Mouse (Mus musculus) hindlimb bud, embryonic 11.5 days (tissue): Measurements from ENCODE around the gene Ptov1.
"Not testable (repeated sequence)": the region's sequence is repeated elsewhere in the genome, so short reads cannot be mapped to it uniquely, and the experiment has no call there.

Experiments
- DNase-seq: peaks from one replicate; pipeline ENCODE4 v3.0.0-alpha.2; 2012; ENCODE audit warnings: low read depth, low spot score; ENCODE audit errors: extremely low spot score

Gene Ptov1

DNA sequence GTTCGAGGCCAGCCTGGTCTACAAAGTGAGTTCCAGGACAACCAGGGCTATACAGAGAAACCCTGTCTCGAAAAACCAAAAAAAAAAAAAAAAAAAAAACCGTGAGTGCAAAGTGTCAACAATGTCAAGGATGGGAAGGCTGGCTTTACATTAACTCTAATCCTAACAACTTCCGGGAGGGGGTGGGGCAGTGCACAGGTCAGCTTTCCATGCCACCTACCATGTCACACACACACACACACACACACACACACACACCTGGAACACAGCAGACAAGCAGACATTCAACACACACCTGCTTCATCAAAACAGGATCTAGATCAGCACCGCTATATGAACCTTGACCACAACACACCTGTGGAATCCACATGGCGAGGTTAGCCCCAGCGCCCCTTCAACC, 20.6 kb upstream of the Ptov1 start:
- DNase-seq, result no peak

DNA sequence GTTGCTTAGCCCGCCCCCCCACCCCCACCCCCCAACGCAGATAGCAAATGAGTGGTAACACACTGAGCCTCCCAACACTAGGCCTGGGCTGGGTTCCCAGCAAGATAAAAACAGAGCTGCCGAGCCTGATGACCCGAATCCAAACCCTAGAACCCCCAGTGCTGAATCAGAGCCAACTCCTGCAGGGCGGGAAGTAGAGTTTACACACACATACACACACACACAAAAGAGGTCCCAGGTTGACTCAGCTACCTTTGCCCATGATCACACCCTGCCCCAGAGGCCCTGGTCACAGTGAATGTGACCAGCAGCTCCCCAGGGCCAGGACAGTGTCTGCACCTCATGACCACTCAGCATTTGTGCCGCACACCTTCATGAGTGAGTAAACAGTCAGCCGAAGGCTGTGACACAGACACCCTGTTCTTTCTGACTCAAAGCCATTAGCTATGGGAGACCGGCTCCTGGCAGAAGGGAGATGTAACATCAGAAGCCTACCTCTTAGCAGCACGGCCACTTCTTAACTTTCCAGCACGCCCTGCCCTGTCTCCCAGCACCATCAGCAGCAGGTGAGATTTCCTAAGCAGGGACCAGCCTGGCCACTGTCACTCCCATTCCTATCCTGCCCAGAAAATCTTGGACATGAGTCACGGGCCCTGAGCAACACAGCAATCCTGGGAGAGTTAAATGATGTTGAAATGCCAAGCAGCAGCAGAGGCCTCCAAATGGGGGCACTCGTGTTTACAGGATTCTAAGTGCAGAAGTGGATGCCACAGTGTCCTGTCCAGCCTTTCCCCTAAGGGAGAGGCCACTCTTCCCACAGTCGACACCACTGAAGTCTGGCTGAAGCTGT, 18.9 kb upstream of the Ptov1 start:
- DNase-seq, result no peak

DNA sequence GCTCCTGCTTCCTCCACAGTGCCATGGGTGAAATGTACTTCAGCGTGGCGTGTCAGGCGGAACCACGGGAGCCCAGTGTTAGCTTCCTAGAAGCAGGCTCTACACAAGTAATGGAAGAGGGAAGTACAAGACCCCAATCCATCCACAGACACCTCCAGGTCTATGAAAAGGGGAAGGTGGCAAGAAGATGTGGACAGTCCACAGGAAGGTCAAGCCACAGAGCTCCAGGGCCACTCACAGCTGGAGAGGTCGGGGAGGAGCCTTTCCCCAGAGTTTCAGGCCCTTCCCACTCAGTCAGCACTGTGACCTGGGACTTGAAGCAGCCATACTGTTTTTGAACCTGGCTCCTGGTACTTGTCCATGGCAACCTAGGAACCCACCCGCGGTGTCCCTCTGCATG, 17.4 kb upstream of the Ptov1 start:
- no peak for DNase-seq

DNA sequence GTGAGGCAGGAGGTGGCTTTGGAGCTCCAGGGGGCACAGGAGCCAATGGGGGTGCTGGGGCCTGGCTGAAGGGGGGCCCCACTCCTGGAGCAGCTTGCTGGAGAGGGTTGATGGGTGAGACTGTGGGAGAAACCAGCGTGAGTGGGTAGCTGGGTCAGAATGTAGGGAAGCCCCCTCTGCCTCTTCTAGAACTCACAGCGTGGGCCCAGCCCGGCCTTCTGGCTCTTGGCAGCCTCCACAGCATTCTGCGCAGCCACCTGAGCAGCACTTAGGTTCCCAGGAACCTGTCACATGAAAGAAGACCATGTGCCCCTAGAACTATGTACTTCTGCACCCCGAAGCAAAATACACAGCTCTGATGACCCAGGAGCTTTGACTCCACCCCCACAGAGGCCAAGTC, 15.0 kb upstream of the Ptov1 start:
- no peak for DNase-seq

DNA sequence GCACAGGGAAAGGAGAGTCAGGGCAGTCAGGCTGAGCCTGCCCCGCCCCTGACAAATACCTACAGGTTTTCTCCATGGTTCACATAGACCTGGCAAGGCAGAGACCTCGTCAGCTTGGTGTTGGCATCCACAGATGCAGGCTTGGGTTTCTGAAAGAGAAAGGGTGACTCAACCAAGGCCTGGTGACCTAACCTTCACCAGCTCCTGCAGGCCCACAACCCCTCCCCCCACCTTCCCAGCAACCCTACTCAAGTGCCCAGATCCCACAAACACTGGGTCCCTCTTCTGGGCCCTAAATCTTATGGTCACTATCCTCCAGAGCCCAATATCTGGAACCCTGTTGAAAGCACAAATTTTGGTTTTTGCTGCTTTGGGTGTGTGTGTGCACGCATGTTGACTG, 13.4 kb upstream of the Ptov1 start:
- DNase-seq, result no peak

DNA sequence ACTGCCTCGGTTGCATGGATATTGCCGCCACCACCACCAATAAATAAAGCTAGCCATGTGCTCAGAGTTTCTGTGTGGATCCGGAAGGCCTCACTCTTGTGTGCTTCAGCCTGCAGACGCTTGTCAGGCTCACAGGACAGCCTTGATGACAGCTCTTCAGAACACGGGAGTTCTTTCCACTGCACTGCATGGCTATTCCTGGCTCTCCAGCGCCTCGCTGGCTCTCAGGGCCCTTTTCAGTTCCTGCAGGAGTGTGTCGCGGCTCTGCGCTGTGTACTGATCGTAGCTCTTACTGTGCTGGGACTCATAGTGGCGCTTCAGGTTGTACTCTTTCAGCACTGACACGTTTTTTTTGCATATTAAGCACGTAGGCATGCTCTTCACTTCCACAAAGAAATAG, 8.2 kb upstream of the Ptov1 start:
- DNase-seq, result no peak

DNA sequence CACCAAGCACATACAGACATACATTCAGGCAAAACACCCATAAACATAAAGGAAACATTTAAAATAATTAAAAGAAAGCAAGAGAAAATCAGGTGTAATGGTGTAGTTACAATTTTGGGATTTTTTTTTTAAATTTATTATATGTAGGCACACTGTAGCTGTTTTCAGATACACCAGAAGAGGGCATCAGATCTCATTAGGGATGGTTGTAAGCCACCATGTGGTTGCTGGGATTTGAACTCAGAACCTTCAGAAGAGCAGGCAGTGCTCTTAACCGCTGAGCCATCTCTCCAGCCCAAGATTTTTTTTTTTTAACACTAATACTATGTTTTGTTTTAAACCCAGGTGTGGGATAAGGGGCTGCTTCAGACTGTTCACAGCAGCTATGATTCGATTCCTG, 2.2 kb upstream of the Ptov1 start:
- not testable (repeated sequence) for DNase-seq

DNA sequence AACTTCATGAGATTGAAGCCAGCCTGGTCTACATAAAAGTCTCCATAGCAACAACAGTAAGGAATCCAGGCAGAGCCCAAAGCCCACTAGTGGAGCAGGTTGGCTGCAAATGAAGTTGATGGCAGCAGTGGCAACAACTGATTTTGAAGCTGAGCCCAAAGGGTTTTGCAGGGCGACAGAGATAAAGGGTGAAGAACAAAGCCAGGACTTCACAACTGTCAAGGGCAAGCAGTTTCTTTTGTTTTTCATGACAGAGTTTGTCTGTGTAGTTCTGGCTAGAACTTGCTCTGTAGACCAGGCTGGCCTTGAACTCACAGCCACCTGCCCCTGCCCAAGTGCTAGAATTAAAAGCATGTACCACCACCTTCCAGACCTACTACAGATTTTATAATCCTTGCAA, 1.6 kb upstream of the Ptov1 start:
- no peak for DNase-seq

DNA sequence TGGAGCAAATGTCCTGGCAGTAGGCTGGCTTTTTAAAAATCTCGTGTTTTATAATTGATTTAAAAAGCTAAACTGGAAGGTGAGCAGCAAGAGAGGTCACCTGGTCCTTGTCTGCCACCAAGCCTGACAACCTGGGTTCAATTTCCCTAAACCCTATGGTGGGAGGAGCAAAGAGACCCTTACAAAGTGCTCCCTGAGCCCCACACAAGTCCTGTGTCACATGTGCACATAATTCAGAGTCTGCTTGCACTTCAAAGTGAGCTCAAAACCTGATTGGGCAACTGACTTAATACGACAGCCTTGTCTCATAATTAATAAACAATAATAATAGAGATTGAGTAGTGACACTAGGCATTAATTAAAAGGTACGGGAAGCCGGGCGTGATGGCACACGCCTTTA, 1.0 kb upstream of the Ptov1 start:
- DNase-seq, result no peak

DNA sequence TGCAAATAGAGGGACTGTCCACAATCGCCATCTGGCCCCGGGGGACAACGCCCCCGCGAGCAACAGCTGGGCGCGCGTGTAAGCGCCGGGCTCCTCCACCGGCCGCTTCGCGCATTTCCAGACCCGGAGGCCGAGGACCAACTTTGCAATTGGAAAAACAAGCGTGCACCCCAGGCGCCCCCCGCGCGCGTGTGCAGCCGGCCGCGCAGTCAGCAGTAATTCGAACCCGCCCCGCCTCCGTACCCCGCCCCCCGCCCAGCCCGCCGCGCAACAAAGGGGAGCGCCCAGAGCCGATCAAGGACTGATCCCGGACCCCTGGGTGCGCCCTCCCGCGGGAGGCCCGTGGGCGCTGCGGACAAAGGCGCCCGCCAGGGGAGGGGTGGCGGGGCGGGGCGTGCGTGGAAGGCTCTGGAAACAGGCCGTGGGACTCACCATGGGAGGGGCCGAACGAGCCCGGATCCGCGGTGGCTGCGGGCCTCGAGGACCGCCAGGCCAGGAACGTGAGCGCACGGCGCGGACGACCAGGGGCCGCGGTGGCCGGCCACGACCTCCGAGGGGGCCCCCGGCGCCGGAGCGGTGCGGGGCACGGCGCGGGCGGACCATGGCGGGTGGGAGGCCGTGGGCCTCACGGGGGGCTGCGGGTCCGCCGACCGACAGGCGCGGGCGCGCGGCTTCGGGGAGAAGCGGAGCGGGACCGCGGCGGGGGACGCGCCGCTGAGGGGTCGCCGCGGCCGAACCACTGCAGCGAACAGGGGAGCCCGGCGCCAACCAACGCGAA, 480 bp downstream of the Ptov1 start:
- no peak for DNase-seq

DNA sequence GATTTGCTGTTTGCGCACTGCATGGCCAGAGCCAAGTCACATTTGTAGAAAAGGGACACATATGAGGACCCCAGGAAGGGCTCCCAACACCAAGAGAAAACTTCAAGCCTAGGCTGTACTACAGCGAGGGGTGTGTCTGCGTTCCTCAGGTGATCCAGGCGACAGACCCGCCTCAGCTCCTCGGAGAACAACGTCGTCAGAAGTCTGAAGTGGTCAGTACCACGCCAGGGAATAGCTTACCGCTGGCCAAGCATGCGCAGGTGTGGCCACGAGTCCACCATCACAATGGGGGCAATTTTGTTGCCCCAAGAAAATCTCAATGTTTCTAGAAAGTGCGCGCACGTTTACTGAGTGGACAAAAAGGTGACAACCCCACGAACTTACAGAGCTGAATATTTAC, 1.1 kb downstream of the Ptov1 start:
- no peak for DNase-seq

DNA sequence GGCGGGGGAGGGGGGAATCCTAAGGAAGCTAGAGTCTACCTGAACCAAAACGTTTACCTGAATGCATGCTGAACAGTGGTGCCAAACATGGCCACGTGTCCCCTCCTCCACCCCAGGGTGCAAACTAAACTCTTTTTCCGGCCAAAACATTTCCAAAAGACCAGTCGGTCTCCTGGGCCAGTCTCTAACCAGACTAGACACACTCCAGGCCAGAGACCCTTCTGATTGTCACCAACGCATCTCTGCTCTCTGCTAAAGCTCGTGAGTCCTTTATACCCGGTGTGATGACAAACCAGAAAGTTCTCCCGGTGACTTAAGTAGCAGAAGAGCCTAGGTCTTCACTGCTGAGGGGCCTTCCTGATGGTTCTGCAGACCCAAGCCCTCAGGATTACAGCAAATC, 1.8 kb downstream of the Ptov1 start:
- no peak for DNase-seq

DNA sequence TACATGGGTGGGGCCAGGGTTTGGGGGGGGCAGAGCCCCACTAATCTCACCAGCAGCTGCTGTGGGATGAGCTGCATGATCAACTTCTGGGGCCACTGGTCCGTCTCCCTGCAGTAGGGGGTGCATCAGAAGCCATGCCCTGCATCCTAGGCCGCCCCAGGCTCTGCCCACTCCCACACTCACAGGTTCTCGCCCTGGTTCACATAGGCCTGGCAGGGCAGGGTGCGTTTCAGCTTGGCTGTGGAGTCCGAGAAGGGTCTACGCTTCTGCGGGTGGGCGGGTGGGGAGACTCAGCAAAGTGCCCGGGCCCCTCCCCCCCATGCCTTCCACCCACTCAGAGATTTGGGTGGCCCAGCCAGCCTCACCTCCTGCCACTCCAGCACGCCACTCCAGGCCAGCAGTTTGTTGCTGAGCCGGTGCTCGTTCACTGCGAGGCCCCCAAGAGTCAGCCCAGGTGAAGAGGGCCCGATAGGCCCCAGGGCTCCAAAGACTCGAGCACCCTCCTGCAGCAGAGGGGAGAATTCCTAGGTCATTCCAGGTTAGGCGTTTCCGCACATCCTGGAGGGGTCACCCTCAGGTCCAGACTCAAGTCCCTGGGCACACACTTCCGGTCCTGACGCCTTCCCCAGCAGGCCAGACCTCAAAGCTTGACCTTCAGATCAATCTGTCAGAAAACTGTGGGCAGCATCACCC, 2.4 kb downstream of the Ptov1 start:
- DNase-seq, result no peak

DNA sequence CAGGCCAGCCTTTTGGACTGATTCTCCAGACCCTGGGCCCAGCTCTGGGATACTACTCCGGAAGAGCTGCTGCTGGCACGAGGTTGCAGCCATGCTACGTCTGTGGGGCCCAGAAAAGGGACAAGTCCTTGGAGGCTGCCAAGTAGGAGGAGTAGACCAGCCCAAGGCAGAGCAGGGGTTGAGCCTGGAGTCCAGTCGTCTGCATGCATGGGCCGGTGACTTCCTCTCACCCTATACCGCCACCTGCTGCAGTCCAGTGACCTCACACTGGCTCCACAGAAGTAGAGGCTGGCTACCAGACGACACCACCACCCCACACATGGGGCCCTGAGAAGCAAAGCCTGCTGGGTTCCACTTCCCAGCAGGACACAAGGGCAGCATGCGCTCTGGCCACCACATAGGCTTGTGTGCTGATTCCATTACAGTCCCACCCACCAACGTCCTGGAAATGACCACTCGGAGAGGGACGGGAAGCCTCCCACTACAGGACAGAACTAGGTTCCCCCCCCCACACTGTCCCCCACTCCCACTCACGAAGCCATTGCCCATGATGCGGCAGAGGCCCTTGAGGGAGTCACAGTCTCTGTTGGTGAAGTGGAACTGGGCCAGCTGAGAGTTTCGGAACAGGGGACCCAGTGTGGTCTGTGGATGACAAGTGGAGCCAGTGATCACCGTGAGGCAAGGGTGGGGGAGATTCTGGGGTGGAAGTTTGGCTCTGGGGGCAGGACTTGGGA, 3.1 kb downstream of the Ptov1 start:
- no peak for DNase-seq

DNA sequence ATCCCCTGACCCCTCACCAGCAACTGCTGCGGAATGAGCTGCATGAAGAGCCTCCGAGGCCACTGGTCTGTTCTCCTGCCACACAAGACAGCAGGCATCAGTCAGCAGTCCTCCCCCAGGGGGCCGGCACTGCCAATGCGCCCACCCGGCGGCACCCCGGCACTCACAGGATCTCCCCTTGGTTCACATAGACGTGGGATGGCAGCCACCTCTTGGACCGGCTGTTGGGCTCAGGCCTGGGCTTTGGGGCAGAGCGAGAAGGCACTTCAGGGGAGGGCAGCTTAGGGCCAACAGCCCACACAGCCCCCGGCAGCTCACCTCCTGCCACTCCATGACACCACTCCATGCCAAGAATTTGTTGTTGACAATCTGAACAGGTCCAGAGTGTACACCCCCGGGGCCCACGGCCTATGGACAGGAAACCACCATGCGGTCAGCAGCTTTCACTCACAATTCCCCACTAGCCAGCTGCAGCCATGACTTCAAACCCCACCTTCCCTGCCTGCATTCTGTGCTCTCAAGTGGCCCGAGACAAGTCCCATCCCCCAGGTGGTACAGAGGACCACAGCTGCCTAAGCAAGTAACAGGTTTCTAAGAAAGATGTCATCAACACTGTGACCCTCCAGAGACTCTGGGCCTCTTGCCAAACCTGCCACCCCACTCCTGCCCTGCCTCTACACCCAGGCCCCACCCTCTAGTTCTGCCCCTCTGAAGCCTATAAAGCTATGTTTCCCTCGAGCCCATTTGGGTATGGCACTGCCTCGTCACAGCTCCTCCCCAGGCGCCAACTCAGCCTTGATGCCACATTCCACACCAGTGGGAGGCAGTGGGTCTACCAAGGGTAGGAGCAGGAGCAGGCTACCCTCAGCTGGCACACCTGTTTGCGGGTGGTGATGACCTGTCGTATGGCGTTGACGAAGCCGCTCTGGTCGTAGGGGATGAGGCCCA, 4.7 kb downstream of the Ptov1 start:
- DNase-seq, result no peak

DNA sequence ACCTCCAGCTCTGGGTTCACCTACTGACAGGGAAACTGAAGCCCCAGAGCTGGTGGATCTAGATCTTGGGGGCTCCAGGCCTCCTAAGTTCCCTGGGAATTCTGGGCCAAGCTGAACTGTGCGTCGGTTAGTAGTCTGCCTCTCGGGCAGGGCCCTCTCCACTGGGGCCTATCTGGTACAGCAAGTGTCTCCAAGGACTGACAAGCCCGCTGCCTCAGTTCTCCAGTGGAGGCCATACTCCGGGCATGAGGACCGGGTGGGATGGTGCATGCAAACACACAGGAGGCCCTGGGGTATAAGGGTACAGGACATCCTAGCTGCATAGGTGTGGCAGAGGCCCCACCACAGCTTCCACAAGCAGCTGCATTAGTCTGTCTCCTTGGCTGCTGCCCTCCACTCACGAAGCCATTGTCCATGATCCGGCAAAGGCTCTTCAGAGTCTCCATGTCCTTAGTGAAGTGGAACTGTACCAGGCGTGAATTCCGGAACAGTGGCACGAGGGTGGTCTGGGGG, 5.5 kb downstream of the Ptov1 start:
- no peak for DNase-seq

DNA sequence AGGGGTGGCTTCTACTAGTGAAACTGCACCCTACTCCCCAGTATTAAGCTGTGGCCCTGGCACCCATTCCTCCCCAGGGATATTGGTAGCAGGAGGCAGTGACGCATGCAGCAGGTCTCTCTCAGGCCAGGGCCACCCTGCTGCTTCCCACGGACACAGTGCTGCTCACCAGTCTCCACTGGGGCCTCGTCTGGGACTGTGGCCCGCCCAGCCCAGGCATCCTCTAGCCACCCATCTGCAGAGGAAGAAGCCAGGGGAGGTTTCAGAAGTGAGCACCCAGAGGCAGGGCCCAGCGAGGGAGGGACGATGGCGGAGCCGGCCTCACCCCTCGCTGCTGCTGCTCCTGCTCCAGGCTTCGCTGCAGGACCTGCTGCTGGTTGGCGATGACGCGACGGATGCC, 6.4 kb downstream of the Ptov1 start:
- DNase-seq, result no peak

DNA sequence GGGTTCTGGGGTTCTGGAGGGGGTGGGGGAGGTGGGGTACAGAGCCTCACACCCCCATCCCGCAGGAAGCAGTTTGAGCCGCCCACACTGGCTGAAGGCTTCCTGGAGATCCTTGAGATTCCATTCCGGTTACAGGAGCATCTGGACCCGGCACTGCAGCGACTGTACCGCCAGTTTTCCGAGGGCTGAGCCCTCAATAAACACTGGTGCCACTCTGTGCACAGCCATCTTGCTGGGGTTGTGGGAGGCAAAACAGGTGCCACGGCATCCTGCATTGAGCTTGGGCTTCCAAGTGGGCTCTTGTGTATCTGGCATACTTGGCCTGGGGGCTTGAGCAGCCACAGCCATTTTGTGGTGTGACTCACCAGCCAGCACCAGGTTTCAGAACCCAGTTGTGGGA, 7.2 kb downstream of the Ptov1 start:
- DNase-seq, result no peak

DNA sequence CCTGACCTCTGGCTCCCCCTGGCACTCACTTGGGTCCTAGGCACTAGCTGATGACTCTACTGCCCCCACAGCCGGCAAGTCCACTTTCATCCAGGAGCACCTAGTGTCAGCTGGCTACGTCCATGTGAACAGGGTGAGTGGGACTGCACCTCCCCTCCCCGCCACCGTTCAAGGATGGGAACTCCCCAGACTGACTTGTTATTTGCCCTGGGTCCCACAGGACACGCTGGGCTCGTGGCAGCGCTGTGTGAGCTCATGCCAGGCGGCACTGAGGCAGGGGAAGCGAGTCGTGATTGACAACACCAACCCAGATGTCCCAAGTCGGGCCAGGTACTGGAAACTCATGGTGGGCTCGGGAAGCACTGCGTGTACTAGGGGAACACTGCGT, 8.2 kb downstream of the Ptov1 start:
- no peak for DNase-seq
